In the genomic region with DNA sequence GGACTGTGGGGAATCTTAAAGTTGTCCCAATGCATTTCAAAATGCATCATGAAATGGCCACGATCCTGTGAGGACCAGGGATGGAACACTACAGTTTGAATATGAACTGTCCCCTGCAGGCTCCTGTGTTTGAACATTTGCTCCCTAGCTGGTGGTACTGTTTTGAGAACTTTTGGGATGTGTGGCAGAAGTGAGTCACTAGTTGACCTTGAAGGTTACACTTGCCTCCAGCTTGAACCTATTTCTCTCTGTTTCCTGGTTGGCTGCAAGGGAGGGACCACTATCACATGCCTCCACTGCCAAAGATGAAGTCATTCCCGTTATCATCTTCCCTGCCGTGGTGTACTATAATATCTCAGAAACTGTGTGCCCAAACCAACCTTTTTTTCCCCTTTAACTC, we compare ENCODE assay signal across 20 mouse cellular contexts. TPM values are rescaled to one million over a fixed set of nuclear protein-coding genes. Genes with fewer than 3 reads are reported as not detected.
"Had no signal": no experiment of that assay in that cellular context is flagged by ENCODE, and none has a peak within 500 bp of the region (broad histone marks: within the 10 kb centered on the region; RNA-seq: fewer than 3 reads in every experiment).

No protein-coding gene starts in this region.

- H3K9me3 ChIP-seq: liver, embryonic 13.5 days; midbrain, embryonic 12.5 days; midbrain, embryonic 15.5 days; neural tube, embryonic 12.5 days; neural tube, embryonic 15.5 days had no signal

- H3K9ac ChIP-seq: liver, embryonic 13.5 days; midbrain, embryonic 12.5 days; midbrain, embryonic 15.5 days; neural tube, embryonic 12.5 days; neural tube, embryonic 15.5 days had no signal

- H3K4me2 ChIP-seq: liver, embryonic 13.5 days; midbrain, embryonic 12.5 days; midbrain, embryonic 15.5 days; neural tube, embryonic 12.5 days; neural tube, embryonic 15.5 days had no signal

- H3K36me3 ChIP-seq: liver, embryonic 13.5 days; midbrain, embryonic 12.5 days; midbrain, embryonic 15.5 days; neural tube, embryonic 12.5 days; neural tube, embryonic 15.5 days had no signal

- H3K4me1 ChIP-seq: midbrain, embryonic 12.5 days; midbrain, embryonic 15.5 days had no signal

- DNase-seq: kidney, postnatal 25 days; layer of hippocampus, adult 9-11 months; liver, embryonic 13.5 days; lung, adult 2 months; lung, postnatal 14 days; thymus, adult 18-20 months; thymus, postnatal 36 days had no signal

- H3K27ac ChIP-seq: kidney, postnatal 0 days; layer of hippocampus, adult 2 months; liver, embryonic 13.5 days; macrophage; midbrain, embryonic 12.5 days; midbrain, embryonic 15.5 days; neural tube, embryonic 12.5 days; neural tube, embryonic 15.5 days had no signal

- H3K4me3 ChIP-seq: layer of hippocampus, adult 2 months; liver, embryonic 13.5 days; midbrain, embryonic 12.5 days; midbrain, embryonic 15.5 days; neural tube, embryonic 12.5 days; neural tube, embryonic 15.5 days had no signal

- ATAC-seq: midbrain, embryonic 15.5 days had no signal

- H3K27me3 ChIP-seq: liver, embryonic 13.5 days; midbrain, embryonic 12.5 days; midbrain, embryonic 15.5 days; neural tube, embryonic 12.5 days; neural tube, embryonic 15.5 days had no signal

RNA-seq across cellular contexts. Expression of a gene that starts 12.7 kb away (rescaled TPM):
- total RNA-seq: layer of hippocampus, adult 2 months; liver, adult 2 months; megakaryocyte, adult 5-6 weeks had no signal
- polyA plus RNA-seq: liver, adult 2 months had no signal

RNA-seq across cellular contexts. Expression of a gene that starts 15.1 kb away (rescaled TPM):
- total RNA-seq: layer of hippocampus, adult 2 months; layer of hippocampus, postnatal 25 days; left cerebral cortex, adult 18-20 months; left cerebral cortex, postnatal 36 days; liver, adult 2 months; megakaryocyte, adult 5-6 weeks had no signal
- polyA plus RNA-seq: liver, embryonic 13.5 days; macrophage; midbrain, embryonic 15.5 days; neural tube, embryonic 15.5 days; spleen, adult 2 months had no signal
